Mouse (Mus musculus) spleen, adult 18-20 months (tissue): ENCODE data around the gene Dkk3.
"Not testable (repeated sequence)": the region's sequence is repeated elsewhere in the genome, so short reads cannot be mapped to it uniquely, and the experiment has no call there.

Experiments
- DNase-seq, 2 experiments: peaks; one replicate each; pipeline ENCODE4 v3.0.0; 2022; ENCODE audit warnings: mixed read lengths in 2 of 2

Dkk3 gene

DNA sequence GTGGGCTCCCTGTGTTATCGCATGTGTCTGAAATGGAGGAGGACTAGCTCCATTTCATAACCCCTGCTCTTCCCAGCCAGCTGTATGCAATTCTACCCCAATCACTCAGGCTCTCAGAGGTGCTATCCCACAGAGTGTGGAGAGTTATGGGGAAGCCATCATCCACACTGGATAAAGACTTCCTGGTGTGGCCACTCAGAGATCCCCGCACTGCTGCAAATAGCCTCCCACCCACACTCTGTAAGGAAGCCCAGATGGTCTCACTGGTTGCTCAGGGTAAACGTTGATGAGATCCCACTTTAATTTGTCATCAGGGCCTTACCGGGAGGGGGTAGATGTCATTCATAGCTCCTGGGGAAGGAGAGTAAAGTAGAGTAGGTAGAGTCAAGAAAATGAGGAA lies 6.7 kb upstream of the Dkk3 start:
- no peak for DNase-seq

DNA sequence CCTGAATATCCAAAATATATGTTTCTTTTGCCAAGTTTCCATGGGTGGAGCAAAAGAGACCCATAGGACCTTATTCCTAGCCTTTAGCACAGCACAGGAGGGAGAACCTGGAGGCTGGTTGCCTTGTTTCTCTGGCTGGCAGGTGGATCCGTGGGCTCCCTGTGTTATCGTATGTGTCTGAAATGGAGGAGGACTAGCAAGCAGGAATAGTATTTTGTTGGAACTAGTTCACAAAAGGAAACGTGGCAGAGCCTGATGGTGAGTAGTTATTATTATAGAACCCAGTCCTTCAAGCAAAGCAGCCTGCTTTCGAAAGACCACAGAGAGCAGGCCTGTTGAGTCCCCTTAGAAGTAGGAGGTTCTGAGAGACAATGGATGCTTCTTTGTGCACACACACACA lies 6.2 kb upstream of the Dkk3 start:
- not testable (repeated sequence) for DNase-seq

DNA sequence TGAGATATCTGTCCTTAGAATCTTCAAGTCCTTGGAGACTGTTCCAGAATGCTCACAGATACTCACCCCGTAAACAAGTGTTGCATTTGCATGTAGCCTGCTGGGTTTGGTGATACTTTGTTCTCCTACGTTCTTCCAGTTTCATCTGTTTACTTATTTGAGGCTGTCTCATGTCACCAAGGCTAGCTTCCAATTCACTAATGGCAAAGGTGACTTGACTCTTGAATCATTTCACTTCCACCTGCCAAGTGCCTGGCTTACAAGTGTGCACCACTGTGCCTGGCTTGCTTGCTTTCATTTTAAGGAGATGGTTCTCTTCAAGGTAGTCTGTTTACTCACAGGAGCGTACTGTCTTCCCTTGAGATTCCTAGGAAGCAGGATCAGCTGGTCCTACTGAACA lies 5.6 kb upstream of the Dkk3 start:
- no peak for DNase-seq

DNA sequence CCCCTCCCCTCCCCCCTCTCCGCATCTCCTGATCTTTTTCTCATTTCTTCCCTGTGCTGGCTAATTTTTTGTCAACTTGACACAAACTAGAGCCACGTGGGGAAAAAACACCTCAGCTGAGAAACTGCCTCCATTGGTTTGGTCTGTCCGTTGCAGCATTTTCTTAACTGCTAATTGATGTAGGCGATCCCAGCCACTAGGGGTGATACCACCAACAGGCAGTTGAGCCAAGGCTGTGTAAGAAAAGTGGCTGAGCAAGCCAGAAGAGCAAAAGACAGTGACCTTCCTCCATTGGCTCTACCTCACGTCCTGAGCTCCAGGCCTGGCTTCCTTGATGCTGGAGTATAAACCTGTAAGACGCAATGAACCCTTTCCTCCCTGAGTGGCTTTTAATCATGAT lies 978 bp upstream of the Dkk3 start:
- no peak for DNase-seq

DNA sequence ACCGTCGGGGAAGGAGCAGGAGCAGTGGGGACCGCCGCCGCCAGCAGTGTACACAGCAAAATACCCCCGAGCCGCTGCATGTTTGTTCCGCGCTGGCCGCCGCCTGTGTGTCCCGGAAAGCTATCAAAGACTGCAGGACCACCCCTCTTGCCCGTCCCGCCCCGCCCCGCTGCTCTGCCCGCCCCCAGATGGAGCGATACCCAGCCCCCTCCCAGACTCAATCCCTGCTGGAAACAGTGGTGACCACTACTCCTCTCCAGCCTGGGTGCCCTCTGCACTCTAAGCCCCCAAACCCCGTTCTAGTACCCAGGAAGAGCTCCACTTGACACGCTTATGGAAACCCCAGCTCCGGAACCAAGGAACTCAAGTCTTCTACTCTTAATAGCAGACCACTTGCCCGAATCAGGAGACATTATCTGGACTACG lies 528 bp downstream of the Dkk3 start:
- no peak for DNase-seq

DNA sequence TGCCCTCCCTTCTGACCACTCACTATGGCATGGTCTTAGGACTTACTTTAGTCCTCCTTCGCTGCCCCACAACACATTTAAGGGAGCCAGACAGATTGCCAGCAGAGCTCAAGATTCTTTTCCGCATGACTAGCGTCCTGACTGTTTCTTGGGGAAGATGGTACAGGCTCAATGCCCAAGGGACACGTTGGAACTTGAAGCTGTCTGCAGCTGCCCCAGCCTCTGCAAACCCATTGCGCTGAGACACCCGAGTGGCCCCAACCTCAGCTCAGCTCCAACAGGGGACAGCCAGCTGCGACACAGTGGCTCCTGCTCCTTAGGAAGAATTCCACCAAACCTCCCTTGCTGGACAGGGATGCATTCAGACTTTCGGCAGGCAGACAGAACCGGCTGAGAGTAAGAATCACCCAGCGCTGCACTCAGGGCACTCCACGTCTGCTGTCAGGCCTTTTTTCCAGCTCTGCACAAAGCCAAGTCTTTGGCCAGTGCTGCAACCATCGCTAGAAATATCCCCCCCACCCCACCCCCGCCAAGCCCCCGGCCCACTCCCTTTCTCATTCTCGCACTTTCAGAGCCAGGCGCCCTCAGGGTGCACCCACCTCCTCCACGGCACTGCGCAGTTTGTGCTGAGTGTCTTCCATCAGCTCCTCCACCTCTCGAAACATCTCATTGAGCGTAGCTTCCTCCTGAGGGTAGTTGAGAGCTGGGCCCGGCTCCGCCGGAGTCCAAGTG lies 1.1 kb downstream of the Dkk3 start:
- DNase-seq, result no peak

DNA sequence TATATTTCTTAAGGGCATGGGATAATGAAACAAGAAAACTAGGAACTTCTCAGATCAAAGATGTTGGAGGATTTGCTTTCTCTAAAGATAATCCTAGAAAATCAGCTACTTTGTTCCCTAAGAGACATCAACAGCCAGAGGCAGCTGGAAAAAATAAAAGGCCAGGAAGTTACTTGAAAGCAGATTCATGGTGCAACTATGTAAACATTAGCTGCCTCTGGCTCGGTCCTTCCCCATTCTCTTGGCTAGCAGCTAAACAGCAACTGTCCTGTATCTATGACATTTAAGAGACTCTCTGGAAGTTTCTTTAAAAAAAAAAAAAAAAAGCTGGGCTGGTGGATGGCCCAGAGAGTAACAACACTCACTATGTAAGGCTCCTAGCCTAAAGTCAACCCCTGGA lies 3.7 kb downstream of the Dkk3 start:
- DNase-seq, result no peak

DNA sequence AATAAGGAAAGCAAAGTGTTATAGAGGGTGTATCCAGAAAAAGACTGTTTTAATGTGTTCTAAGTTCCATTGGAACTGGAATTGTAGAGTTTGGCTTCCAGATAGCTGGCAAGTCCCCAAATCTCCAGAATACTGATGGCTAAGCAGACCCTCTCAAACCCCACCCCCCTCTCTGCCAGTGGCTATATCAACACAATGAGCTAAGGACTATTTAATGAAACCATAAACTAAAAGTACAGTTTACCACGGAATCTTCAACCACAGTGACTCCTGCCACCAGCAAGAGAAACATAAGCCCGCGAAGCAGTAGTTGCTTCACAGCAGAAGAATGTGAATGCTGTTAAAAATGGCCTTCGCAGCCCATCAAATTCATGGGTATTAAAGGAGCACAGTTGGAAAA lies 4.4 kb downstream of the Dkk3 start:
- no peak for DNase-seq

DNA sequence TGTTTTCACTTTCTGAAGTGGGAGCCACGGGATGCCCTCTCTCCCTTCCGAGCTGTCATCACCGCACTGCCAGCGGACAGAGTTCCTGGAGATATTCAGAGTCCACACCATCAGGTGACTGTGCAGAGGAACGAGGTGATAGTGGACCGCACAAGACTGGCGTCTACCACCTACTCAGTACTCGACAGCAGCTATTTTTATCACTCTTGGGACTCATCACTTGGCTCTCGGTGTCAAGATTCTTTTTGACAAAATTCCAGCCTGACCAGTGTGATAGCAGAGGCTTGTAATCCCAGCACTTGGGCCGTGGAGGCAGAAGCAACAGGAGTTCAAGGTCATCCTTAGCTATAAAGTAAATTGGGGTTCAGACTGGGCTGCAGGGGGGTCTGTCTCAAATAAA lies 9.7 kb downstream of the Dkk3 start:
- no peak for DNase-seq

DNA sequence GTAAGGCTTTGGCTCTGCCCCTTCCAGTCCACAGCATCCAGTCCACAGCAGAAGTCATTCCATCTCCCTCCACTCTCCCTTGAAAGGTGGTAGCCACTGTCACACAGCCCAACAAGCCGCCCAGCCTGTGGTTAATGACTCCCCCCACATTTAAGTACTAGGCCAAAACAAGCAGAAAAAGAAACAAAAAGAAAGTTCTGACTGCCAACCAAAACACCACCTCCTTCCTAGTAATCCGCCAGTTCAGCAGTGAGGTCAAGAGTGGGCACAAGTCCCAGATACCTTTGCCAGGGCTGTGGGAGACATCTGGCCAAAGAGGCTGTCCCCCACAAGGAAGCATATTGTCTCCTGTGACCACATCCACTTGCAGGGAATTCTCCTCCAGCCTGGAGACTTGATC lies 10.9 kb downstream of the Dkk3 start:
- DNase-seq, result no peak

DNA sequence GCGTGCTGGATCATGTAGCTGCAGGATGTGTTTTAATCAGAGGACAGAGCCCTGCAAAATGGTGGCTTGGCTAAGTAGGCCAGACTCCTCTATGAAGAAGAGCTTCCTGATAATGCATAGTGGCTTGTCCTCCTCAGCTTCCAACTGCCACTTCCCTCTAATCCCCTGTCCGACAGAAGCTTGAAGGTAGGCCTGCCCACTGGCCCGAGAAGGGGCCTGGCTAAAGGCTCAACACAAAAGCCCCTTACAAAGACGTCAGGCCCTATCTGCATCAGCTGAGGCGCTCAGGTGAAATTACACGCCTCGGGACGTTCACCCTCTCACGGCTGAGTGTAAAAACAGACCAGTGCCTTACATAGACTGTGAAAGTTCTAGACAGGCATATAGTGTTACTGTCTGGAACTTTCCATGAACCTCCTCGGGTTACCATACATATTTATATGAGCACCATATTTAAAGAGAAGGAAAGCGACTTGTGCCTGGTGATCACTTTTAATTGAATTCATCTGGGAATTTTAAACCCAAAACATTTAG lies 14.1 kb downstream of the Dkk3 start:
- DNase-seq, result no peak

DNA sequence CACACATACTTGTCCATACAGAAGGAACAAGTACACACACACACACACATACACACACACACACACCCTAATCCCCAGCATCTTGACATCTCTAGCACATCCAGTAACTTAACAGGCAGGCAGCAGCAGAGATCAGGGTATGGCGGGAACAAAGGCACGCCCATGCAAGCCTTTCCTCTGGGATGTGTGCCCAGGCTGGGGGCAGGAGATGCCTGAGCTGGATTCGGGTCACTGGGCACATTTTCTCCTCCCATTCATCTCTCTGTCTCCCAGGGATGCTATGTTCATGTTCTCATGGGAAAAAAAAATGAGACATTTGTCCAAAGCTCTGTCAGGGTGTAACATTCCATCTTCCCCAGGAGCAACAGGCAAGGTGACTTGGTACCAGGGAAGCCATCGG lies 14.9 kb downstream of the Dkk3 start:
- DNase-seq, result no peak

DNA sequence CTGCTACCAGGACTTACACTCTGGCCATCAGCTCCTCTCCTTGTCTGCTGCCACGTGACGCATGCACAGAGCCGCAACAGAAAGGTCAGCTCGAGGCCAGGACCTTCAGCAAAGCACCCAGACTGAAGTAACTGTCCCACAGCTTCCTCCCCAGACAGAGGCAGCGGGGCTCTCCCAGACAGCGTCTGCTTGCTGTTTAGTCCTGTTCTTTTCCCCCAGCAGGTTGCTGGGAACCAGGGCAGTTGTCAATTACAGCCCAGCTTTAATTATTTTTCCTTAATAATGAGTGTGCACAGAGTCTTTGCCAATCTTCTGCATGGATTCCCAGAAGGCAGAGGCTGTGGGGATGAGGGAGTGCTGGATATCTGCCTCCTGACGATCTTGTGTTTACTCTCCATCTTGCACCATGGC lies 15.8 kb downstream of the Dkk3 start:
- DNase-seq, result no peak

DNA sequence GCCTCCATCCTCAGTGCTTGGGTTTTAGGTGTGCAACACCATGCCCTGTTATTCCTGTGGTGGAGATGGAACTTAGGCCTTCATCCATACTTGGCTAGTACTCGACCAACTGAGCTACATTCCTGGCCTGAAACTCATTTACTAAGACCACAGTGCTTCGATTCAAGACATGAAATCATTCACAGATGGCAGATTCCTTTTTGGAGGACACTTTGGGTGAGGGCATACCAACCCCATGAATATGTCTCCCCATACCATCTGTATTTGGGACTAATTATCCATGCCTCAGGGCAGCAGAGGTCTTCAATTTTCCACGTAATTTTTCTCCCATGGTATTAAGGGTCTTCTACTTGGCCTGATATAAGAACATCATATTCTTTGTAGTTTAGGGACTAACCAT lies 16.2 kb downstream of the Dkk3 start:
- DNase-seq, result no peak

DNA sequence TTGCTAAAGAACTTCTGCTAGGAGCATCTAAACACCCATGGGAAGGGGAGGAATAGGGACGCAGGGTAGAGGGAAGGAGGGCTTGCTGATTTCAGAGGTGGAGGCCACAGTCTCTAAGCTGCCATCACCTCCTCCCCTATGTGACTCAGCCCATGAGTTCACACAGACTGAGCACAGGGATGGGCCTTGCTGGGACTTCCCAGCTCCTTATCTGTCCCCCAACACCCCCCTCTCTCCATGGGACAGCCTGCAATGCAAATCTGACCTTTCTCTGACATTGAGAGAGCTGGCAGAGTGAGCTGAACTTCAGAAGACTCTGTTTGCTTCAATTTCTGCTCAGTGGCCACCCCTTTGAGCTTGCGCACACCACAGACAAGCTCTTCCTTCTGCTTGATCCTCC lies 18.1 kb downstream of the Dkk3 start:
- no peak for DNase-seq

DNA sequence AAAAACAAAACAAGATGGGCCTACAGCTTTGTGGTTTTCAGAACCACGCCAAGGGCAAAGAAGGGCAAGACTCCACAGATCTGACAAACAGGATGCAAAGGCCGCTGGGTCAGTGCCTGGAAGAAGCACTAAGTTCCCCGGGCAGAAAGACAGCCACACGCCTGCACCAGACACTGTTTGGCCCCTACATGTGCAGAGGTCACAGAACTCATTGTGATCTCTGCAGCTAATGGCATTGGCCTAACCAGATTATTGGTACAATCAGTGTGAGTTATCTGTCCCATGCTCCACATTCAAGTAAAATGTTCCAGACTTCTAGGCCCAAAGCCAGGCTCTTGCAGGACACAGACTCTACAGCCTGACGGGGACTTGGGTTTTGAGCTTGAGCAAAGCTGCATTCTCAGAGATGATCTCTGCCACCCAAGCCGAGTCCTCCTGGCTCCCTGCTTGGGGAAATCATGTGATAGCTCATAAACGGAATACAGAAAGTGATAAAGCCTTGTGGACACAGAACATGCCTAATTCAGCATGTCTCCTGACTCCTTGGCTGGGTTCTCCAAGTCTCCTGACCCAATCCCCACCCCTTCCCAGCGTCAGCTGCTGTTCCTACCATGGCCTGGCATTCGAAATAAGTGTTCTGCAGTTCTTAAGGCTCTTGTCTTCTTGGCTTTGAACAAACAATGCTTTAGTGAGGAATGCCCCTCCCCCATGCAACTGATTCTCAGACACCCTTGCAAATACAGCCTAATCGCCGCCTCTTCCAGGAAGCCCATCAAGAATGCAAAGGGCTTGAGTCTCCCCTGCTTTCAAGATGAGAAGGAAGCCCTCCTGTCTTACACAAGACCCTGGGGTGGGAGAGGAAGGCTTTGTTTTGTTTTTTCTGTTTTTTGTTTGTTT lies 20.1 kb downstream of the Dkk3 start:
- no peak for DNase-seq

DNA sequence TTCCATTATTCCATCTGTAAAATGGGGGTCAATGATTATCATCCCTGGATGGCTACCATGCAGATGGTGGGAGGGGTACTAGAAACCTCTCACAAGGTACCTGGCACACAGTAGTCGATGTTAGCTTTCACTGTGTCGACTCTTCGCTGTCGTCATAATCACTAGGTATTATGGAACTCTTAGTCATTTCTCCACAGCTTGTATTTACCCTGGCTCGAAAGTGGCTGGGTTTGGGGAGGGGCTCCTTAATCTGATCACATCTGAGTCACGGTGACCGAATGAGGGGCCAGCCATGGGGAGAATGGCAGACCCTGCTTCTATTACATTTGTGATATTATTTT lies 20.7 kb downstream of the Dkk3 start:
- no peak for DNase-seq

DNA sequence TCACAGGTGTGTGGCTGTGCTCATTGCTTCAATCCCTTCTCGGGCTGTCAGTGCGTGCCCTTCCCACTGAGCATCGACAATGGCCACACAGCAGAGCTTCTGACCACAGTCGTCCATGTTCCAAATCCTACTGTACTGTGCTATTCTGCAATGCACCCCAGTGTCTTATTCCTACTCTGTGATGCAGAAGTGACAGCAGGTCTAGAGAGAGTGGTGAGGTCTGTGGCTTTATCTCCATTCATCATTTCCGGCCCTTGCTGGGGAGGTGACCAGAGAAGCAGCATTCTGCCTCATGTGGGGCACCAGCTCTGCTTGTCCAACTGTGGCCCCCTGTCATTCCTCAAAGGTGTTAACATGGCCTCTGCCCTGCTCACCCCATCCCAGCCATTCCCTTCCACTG lies 22.3 kb downstream of the Dkk3 start:
- no peak for DNase-seq

DNA sequence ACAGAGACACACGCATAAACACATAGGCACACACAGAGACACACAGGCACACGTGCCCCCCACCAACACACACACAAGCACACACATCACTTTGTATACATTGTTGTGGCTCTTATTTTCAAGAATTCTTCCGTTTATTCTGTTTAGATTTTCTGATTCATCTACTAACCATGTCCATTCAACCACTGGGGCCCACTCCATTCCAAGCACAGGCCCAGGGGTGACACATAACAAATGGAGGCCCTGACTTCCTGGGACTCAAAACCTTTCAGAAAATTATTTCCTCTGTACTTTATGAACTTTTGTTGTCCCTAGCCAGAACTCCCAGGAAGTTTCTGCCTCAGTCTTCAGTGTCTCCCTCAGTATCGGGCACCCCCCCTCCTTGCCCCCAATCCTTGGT lies 23.7 kb downstream of the Dkk3 start:
- DNase-seq, result no peak

DNA sequence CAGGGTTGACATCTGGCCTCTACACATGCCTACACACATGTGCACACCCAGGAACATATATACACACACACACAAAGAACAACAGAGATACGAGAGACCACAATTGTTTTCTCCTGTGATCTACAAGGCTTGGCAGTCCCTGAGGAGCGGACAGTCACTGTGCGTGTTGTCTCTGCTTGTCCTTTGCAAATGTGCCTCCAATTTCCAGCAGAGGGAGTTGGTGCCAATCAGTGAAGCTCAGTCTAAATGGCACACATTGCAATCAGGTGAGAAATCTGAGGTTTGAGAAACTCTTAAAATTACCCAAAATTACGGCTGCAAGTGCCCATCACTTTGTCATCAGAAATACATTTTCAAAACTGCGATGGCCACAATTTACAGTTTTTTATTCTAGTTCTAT lies 25.6 kb downstream of the Dkk3 start:
- DNase-seq, result no peak

DNA sequence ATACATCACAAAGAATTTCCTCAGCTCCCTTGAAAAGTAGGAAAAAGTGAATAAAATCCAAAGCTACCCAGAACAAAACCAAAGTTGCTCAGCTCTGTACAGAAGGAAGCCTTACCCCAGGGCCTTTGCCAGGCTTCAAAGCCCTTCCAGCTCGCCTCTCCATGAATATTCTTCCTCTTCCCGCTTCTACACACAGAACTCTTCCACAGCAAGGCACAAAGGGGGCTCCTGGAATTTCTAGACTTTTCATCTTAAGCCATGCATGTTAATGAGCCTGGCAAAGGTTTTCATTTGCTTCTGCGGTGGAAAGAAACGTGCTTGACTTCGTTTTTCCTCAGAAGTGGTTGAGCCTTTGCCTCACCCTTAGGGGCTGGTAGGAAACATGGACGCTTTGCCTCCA lies 26.9 kb downstream of the Dkk3 start:
- DNase-seq, result no peak

DNA sequence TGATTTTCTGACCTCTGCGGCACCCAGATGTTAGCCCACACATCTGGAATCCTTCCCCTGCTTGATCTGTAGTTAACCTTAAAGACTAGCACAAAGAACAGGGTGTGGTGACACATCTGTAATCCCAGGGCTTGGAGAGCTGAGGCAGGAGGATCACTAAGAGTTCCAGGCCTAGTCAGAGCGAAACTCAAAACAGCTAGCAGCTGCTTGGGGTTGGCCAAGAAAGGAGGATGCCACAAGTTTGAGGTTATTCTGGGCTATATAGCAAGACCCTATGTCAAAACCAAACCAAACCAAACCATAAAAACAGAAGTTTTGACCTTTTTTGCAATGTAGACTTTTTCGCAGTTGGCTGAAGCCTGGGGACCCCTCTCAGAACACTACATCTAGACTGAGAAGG lies 28.2 kb downstream of the Dkk3 start:
- no peak for DNase-seq

DNA sequence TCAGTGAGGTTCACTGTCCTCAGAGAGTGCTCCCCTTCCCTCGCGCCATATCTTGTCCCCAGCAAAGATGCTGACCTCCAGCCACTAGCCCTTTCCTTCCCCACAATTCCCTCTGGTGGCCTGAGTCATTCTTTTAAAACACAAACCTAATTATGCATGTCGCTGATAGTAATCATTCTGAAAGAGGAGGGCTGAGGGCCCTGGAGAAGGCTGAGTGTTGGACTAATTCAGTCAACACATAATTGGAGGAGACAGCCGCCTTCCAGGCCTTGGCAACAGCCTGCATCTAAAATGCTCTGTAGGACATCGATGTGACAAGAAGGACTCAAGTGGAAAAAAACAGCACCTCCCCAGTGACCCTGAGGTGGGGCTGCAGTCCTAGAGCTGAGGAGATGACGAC lies 29.0 kb downstream of the Dkk3 start:
- no peak for DNase-seq

DNA sequence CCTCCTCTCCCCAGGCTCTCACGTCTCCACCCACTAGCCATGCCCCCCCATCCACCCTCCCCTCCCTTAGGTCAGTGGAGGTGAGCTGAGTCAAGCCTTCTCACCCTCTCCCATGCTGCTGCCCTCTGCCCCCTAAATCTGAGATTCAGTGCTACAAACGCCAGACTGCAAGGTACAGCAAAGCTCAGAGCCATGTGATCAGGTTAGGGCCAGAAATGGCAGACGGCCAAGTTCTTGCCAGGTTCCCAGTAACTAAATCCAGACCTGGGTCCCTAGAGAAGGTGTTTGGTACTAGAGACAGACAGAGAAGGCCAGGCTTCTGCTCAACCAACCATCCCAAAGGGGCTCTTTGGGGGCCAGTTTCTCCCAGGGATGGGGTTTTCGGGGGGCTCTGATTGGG lies 30.0 kb downstream of the Dkk3 start:
- DNase-seq, result no peak
